Mouse (Mus musculus): Measurements from ENCODE around the gene Slc38a9.
"Not testable (repeated sequence)": the region's sequence is repeated elsewhere in the genome, so short reads cannot be mapped to it uniquely, and the experiment has no call there.

Gene Slc38a9

GRCm38 (mm10) chr13:112683312-112683711 is 22.8 kb downstream of the Slc38a9 start:
- in situ Hi-C loops (cut with MboI, MseI) = loop anchor here (5.0 kb wide), 1 partner anchor 364 kb away; the partner anchor contains the start of gene Gpx8

- in situ Hi-C loops (cut with MboI, MseI) = loop anchor here (5.0 kb wide), 1 partner anchor 363 kb away; the partner anchor contains the start of gene Gpx8
Observed at GRCm38 (mm10) chr13:112683970-112684369, 23.4 kb downstream of the Slc38a9 start.

GRCm38 (mm10) chr13:112686155-112686554 is 25.6 kb downstream of the Slc38a9 start:
- in situ Hi-C loops (cut with MboI, MseI) = no loop called here

GRCm38 (mm10) chr13:112692870-112693553 is 32.5 kb downstream of the Slc38a9 start:
- in situ Hi-C loops (cut with MboI, MseI) = no loop called here

- in situ Hi-C loops (cut with MboI, MseI) = no loop called here
Observed at GRCm38 (mm10) chr13:112695526-112696240, 35.1 kb downstream of the Slc38a9 start.

DNA sequence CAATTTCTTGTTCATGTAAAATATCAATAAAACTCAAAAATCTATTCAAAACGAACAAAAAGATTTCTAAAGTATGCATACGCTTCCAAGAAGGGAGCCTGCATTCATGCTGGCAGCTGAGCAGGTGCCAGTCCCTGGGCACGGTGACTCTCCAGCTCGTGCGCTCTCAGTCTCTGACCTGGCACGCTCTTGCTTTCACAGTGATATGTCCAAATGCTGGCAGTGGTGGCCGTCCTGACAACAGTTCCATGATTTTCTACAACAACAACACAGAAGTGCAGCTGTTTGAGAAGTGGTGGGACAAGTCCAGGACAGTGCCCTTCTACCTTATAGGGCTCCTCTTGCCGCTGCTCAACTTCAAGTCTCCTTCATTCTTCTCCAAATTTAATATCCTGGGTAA is 40.7 kb downstream of the Slc38a9 start:
- in situ Hi-C loops (cut with MboI, MseI) = no loop called here

GRCm38 (mm10) chr13:112706351-112706750 is 45.8 kb downstream of the Slc38a9 start:
- in situ Hi-C loops (cut with MboI, MseI) = no loop called here

DNA sequence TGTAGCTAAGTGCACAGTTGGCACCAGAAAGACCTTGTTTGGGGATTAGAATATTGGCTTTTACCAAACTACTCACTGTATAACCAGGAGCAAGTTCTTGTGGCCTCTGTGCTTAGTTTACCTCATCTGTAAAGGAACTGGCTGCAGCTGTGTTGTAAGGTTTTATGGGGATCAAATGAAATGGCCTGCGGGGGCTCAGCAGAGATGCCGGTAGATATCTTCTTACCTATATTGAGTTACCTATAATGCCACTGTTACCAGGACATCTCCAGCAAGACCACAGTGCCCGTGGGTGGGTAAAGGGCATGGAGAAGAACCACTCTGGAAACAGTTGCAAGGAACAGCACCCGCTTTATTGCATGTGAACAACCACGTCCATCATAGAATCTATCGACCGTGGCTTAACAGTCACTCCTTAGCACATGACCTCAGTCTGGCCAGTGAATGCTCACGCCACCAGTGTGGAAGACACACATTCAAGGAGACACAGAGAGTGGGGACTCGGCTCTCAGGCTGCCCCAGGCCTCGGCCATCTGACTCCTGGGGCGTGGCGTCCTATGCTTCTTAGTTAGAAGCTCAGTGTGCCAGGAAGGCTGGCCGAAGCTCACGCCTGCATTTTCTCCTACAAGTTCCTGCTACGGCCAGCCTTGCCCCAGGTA is 59.7 kb downstream of the Slc38a9 start:
- in situ Hi-C loops (cut with MboI, MseI) = no loop called here

DNA sequence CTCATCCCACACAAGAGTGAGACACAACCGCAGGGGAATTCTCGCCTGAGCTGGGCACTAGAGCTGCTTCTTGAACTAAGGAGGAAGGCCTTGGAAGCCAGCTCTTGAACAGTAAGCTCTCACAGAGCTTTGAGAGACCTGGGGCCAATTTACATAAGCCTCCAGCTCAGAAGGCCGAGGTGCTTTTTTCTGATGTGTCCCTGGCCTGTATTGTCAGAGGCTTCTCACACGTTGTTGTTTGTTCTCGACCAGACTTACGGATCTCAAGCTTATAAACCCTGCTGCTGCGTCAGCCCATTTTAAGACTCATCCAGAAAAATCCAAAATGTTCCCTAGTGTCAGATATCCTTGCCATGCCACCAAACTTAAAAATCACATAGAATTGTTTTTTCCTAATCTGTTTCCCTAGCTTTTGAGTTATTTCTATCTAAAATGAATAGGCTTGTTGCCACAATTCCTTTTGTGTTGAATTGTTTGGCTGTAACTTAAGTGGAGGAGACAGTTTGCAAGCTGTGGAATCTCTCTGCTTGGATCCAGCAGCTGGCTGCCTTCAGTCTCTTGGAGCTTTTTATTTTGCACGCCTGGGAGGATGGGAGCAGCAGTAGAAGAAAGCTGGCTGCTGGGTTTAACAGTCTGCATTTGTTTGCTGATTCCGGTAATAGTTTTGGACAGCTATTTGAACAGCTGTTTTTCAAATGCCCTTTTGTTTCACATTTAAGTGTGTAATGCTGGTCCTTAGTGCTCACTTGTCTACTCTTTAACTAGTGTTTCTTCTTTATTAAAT is 61.6 kb downstream of the Slc38a9 start:
- in situ Hi-C loops (cut with MboI, MseI) = no loop called here

DNA sequence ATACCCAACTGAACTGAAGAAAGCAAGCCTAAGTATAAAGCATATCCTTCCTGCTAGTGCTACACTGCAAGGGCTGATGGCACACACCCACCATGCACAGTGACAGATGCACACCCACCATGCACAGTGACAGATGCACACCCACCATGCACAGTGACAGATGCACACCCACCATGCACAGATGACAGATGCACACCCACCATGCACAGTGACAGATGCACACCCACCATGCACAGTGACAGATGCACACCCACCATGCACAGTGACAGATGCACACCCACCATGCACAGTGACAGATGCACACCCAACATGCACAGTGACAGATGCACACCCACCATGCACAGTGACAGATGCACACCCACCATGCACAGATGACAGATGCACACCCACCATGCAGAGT is 63.7 kb downstream of the Slc38a9 start:
- in situ Hi-C loops (cut with MboI, MseI) = not testable (repeated sequence)

DNA sequence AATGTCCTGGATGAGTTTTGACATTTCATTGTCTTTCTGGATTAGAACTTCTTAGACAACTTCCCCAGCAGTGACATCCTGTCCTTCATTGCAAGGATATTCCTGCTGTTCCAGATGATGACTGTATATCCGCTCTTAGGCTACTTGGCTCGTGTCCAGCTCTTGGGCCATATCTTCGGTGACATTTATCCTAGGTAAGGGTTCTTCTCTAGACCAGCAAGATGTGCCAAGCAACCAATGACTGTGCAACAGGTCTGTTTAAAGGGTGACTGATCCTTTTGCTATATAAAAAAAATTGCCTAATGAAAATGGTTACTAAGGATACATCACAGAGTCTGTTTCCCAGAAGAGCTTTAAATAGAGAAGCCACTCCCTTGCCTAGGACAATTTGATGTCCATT is 65.5 kb downstream of the Slc38a9 start:
- in situ Hi-C loops (cut with MboI, MseI) = no loop called here

DNA sequence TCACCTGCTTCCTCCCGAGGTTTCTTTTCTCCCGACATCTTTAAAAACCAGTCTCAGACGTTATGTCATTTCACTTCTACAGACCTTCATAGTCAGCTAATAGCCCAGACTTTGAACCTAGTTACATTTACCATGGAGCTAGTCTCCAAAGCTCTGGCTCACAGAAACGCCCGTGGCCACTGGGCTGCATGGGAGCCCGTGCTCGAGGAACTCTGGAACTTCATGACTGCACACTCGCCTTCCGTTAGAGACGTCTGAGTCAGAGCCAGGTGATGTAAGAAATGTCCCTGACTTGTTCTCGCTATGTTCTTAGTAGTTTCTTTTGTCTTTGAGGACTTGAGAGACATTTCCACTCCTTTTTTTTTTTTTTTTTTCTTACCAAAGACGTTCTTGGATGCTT is 72.8 kb downstream of the Slc38a9 start:
- in situ Hi-C loops (cut with MboI, MseI) = no loop called here

DNA sequence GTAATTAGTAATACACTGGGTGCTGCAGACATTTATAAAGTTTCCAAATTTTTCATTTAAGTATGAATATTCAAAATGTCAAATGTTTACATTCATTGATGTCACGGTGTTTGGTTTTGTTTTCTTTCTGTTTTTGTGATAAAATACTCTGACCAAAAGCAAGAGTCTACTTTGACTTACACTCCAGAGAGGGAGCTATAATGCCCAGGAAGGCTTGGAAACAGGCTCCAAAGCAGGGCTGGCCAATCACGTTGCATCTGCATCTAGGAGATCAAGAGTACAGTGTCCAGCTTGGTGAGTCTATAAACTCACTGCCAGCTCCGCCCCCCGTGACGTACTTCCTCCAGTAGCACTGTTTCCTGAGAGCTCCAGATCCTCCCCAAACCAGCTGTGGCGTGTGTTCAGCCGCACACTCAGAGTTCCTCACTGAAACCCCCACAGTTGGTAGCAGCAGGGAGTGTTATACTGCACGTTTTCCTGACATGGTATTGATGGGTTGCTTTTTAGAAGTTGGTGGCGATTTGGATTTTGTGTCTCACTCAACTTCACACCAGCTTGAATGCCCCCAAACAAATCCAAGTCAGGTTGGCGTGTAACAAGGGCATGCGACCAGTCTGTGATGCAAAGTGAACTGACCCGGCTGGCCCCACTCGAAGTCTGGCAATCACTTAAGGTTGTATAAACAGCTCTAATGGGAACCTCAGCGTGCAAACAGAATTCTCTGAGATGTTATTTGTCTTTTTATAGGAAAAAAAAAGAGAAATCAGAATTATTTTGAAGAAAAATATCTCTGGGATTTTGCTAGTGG is 74.6 kb downstream of the Slc38a9 start:
- in situ Hi-C loops (cut with MboI, MseI) = no loop called here

DNA sequence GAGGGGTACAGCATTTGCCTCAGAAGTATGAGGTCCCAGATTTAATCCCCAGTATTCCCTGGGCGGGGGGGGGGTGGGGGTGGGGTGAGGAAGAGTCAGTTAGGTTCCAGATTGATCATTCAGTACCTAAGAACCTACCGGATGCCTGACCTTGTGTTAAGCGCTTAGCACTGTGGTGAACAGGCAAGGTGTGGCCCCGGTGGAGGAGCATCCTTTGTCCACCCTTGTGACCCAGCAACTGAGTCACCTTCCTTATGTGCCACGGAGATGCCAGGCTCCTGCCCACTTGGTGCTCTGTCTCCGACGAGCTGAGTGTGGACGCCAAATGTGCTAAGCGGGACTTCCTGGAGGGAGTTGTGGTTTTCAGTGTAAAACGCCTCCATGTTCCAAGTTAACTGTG is 75.9 kb downstream of the Slc38a9 start:
- in situ Hi-C loops (cut with MboI, MseI) = no loop called here

DNA sequence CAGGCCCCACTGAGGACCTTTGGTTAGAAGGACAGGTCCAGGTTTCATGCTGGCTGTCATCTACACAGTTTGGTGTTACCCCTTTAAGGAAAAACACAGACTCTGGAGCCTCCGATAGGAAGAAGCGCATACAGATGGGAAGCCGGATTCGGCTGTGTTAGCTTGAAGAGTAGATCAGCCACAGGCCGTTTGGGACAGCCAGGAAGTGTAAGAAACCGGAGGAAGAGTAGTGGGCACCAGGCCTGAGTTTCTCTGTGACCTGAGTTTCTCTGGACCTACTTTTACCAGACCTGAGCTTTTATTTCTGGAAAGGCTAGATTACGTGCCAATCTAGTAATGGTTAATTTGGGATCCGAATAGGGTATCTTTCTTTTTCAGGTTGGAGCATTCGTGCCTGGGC is 76.6 kb downstream of the Slc38a9 start:
- in situ Hi-C loops (cut with MboI, MseI) = no loop called here

- in situ Hi-C loops (cut with MboI, MseI) = no loop called here
Observed at GRCm38 (mm10) chr13:112738005-112738404, 77.5 kb downstream of the Slc38a9 start.

GRCm38 (mm10) chr13:112740073-112740472 is 79.5 kb downstream of the Slc38a9 start:
- in situ Hi-C loops (cut with MboI, MseI) = loop anchor here (10.0 kb wide), 1 partner anchor 65 kb away; no protein-coding TSS in a partner anchor

- in situ Hi-C loops (cut with MboI, MseI) = loop anchor here (10.0 kb wide), 1 partner anchor 67 kb away; no protein-coding TSS in a partner anchor
Observed at GRCm38 (mm10) chr13:112742076-112742830, 81.7 kb downstream of the Slc38a9 start.

GRCm38 (mm10) chr13:112743647-112744046 is 83.1 kb downstream of the Slc38a9 start:
- in situ Hi-C loops (cut with MboI, MseI) = loop anchor here (10.0 kb wide), 1 partner anchor 69 kb away; no protein-coding TSS in a partner anchor
